Mouse (Mus musculus): Measurements from ENCODE around the gene Gbx2.

The Gbx2 gene

DNA sequence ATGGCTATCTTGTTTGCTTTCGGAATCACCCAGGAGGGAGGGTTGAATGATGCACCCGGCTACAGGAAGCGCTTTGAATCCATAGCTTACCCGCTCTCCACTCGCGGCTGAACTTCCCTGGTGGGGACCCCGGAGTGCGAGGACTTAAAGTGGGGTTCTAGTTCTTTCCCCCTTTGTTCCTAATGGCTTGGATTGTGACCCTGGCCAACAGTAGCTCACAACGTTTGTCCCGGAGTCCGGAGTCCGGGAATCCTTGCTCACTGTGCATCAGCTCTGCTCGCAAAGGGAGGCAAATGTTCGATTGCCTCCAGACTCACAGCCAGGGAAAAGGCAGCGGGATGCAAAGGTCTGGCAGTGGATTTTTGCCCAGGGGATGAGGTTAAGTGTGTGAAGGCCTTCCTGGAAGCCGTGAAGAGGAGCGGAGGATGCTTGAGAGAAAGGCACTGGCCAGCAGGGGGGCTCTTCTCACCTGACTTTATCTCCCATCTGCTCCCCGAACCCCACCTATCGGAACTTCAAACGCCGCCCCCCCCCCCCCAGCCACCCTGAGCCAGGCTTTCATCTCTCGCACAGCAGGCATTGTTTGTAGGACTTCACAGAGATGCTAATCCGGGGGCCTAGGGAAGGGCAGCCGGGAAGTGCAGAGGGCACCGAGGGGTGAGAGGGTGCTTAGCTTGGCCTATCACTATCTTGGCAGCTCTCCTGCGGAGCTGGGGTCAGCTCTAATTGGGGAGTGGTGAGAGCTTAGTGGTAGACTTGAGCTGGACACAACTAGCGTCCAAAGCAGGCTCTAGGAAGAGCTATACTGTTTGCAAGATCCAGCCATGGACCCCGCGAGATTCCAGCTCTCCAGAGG, 4.7 kb upstream of the Gbx2 start:
- DNase-seq (ENCODE audit: low read depth, low spot score), result no peak

DNA sequence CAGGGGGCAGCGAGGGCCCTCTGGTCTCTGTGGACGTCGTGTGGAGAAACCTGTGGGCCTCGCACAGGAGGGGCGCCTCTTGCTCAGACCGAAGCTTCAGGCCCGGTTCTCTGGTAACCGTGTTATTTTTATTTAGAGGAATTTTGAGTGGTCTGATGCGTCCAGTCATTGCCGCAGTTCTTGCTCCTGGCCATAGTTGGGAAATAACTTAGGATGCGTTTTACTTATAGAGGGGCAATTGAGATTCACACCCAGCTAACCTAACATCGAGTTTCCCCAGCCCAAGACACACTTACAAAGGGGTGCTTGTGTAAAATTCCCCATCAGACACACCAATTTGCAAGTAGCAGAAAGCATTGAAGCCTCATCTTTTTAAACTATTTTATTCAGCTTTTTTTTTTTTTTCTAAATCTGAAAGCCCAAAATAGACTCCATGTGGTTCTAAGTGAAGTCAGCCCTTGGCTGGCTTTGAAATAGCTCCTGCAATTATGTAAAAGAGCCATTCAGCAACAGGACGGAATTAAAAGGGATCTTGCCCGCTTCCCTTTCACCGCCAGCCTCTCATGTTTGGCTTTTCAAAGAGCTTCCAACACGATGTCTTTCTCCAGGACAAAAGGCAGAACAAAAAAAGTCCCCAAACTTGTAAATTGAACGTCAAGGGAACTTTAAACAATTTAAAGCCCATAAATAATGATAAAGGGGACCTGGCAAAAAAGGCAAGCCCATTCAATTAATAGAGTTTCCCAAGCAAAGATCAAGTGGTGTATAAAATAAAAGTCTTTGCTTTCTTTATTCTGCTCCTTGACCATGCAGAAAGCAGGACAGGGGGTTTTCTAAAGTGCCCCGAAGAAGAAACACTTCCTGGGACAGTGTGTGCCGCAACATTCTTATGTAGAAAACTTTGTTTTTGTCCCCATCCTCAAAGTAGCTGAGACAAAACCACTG, 3.6 kb upstream of the Gbx2 start:
- DNase-seq (ENCODE audit: low read depth, low spot score), result no peak

DNA sequence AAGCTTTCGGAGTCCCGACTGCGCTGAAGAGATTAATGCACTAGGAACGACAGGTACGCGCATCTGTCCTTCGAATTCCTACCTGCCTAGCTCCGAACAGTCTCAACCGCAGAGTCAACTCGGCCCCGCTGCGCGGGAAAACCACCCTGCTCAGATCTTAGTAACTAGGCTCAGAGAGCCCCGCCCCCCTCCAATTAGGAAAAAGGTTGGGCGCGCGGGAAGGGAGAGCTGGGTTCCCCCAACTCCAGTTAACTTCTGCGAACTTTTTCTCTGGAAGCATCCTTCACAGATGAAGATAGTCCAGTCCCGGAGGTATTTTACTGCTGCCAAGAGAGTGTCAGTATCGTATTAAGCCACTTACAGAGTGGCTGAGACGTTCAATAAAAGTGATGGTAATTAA, 2.8 kb upstream of the Gbx2 start:
- DNase-seq (ENCODE audit: low read depth, low spot score), result no peak

DNA sequence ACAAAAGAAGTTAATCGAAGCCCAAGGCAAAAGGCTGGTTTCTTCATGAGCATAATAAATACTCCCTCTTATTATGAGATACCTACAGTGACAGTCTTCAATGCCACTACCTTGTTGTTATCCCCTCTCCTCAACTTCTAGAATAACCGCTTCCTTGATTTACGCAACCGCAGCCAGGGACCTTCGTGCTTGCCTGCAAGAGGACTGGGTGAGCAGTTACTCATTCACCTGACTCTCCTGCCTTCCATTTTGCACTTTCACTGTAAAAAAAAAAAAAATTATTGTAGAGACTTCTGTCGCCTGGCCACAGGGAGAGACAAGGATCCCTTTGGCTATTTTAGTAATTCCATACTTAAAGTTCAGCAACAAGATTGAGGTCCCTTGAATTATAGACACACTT, 2.0 kb upstream of the Gbx2 start:
- no peak for DNase-seq (ENCODE audit: low read depth, low spot score)

DNA sequence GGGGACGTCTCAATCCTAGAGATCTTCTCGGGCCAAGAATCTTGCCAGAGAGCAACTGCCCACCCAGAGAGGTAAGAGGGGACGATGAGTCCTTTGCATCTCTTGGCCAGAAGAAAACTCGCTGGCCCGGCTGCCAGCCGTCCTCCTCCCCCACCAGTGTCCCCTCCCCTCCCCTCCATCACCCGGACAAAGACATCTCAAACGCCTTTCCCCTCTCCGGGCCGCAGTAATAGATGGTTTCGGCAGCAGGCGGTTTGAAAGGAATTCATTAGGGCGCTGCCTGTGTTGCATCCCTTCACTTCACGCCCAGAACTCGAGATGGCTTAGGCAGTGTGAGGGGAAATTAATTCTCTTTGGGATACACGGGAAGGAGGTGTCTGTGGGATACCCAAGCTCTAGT, 1.6 kb upstream of the Gbx2 start:
- no peak for DNase-seq (ENCODE audit: low read depth, low spot score)

DNA sequence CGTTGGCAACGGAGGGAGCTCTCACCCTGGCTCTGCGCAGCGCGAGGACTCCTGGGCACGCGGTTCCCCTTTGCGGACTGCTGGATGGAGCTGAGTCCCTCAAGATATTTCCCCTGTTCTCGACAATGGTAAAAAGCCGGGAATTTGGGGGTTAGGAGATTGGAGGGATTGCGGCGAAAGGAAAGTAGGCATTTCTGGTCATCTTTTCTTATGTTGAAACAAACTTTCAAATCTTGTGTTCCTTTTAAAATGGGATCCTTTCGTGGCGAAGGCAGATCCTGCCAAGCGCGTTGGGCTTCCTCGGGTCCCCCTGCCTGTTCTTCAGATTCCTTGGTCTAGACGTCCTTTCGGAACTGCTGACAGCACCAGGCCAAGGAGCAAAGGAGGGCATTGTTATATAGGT, 1.0 kb upstream of the Gbx2 start:
- DNase-seq (ENCODE audit: low read depth, low spot score), result no peak

DNA sequence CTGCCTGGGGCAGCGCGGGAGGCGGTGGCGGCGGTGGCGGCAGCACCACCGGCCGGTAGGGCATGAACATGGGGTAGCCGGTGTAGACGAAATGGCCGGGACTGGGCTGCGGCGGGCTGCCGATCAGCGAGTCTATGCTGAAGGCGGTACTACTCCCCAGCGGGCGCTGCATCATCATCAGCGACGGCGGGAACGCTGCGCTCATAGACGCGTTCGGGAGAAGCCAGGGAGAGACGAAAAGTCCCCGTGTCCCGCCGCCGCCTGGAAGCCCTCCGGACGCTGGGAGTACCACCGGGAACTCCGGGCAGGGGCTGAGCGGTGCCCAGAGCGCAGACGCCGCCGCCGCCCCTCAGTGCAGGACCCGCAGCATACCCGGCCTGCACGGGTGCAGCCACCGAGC, 428 bp downstream of the Gbx2 start:
- DNase-seq (ENCODE audit: low read depth, low spot score), result no peak

DNA sequence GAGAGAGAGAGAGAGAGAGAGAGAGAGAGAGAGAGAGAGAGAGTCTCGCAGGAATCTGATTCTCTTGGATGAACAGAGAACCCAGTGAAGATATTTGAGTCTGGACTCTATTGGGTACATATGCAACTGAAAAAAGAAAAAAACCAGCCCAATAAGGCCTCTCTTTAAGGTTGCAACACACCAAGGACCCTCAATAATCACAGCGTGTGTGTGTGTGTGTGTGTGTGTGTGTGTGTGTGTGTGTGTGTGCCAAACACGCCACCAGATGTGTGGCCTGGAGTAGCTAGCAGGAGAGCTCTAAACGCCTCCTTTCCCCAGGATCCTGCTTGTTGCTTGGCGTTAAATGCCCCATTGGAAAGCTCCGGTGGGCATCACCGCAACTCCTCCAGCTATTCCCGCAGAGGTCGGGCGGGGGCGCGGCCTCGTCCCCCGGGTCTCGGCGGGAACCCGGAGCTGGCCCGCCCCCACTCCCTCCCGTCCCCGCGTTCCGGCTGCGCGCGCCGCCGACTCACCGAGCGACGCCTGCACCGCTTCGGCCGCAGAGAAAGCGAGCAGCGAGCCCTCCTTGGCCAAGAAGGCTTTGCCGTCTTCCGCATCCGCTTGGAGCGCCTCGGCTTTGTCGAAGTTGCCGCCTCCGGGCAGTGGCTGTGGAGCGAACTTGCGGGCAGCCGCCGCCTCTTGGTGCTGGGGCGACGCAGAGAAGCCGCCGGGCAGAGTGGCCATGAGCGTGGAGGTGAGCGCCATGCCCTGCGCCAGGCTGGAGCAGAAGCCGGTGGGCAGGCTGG, 1.1 kb downstream of the Gbx2 start:
- no peak for DNase-seq (ENCODE audit: low read depth, low spot score)

DNA sequence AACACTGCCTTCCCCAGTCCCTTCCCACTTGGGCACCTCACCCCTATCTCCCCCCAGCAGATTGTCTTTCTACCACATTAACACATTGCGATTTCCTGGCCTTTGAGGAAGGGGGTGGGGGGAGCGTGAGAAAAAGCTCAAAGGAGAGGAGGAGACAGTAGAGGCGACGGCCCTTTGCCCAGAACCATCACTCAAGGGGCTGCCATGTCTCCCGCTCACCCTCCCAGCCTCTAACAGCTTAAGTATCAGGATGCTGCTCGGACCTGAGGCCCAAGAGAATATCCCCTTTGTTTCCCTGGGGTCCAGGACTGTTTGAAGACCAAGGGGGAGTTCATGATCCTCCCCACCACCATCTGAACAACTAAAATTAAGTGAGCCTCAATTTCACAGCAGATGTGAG, 1.8 kb downstream of the Gbx2 start:
- no peak for DNase-seq (ENCODE audit: low read depth, low spot score)

DNA sequence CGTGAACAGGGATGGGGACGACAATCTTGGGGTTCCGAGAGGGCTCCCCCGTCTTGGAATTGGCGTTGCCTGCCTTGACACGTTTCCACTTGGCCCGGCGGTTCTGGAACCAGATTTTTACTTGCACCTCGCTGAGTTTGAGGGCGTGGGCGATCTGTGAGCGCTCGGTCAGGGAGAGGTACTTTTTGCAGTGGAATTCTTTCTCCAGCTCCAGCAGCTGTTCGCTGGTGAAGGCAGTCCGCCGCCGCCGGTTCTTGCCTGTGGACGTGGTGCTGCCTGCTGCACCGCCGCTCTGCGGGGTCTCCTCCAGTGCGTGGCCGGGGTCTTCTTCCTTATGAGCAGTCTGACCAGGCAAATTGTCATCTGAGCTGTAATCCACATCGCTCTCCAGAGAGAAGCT, 2.3 kb downstream of the Gbx2 start:
- no peak for DNase-seq (ENCODE audit: low read depth, low spot score)

DNA sequence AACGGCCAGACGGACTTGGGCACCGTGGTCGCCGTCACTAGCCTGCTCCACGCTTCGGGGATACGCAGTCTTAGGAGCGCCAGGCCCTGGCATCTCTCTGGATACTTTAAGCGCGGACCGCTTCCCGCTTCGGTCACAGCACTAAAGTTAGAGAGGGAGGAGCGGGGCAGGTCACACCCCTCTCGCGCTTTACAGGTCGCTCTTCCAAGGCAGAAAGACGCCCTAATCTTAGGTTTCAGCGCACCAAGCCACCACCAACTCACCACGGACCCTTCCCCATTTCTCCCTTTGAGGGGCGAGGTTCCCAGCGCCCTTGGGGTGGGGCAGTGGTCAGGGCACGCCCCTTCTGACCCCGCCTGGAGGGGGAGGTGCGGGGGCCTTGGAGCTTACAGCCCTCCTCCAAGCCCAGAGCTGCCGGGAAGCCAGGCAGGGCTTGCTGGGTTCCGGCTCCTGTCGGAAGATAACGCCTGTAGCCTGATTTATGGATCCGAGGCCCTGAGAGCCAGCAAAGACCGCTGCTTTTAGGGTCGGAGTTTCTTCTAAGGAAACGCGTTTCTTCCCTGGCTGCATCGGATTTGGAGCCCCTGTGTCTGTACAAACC, 3.8 kb downstream of the Gbx2 start:
- no peak for DNase-seq (ENCODE audit: low read depth, low spot score)

DNA sequence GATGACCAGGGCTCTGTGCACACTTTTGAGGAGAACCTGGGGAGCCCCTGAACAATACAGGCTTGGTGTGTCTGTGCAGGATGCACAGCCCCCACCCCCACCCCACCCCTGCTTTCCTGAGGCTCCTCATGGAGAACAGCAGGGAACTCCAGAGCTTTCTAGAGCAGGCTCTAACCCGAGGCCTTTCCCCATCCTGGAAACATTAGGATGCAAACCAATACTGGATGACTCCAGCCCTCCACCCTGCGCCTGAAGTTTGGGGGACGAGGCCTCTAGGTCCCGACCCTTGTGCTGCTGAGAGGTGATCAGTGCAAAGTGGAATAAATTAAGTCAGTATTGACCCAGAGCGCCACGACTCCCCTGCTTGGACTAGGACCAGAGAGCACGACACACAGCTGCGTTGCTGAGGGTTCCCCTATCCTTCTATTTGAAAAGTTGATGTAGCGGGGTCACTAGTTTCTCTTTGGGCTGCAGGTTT, 4.4 kb downstream of the Gbx2 start:
- no peak for DNase-seq (ENCODE audit: low read depth, low spot score)

DNA sequence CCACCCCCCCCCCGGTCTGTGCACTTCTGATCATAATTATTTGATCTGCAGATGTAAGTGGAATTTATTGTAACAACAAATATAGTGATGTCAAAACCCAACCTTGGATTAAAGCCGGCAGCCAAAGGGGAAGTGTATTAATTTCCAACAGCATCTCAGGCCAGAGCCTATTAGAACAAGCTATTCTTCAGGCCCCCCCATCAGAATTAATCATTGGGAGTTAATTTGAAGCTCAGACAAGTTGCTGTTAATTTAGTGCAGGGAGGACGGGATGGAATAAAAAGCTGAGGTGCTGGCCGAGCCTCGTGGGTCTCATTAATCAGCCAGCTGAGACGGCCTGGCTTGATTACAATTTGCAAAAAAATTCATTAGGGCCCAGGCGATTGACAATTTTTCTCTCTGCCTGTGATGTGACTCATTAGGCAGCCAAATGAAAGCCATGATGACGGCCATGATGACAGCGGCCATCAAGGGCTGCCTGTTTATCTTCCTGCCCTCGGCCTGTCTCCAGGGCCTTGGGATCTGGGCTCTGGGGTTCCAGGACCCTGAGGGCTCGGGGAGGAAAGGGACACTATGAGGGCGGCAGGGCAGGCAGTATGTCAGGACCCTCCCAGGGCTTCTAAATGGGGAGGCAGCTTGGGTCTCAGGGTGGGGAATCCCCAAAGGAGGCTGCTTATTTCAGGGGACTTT, 5.3 kb downstream of the Gbx2 start:
- DNase-seq (ENCODE audit: low read depth, low spot score), result no peak

DNA sequence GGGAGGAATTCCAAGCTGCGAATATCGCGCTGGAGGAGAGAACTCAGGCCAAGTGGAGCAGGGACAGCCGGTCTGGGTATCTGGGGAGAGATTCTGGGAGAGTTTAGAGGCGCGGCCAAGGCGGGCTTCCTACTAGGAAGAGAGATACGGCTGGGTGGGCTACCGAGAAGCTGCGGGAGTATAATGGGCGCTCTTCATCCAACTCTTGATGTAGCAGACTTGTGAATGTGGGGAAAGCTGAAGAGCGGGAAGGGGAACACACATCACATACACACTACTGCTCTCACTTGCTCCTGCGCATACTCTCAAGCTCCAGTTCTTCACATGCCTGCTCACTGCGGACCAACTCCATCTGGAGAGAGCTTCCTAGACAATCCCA, 7.3 kb downstream of the Gbx2 start:
- DNase-seq (ENCODE audit: low read depth, low spot score), result no peak

DNA sequence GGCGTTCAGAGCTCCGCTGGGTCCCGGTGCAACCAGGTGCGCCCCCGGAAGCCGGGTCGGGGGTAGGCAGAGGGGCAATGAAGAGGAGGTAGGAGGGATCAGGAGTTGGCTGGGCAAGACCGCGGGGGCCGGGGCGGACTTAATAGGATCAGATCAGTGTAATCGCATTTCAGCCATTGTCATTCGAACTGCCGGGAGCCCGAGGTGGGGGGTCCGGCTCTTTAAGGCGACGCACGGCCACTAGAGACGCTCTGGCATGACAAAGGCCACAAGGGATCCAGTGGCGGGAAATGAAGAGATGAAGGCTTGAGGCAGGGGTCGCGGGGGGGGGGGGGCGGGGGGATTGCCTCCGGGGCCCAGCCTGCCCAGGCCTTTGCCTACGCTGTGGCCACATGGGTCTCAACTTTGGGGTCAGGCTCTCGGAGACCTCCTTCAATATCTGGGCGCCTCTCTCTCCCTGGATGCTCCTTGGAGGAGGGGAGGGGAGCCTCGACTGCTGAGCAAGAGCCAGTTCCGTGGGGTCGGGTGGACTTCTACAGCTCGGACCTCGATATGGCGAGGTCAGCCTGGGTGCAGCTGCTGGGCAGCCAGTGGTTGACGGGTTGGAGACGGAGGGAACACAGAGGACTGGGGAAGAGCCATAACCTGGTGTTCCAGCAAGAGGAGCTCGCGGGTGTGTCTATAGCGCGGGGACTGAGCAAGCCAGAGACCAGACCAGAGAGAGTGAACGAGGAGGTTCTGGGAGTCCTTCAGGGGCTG, 7.9 kb downstream of the Gbx2 start:
- no peak for DNase-seq (ENCODE audit: low read depth, low spot score)

DNA sequence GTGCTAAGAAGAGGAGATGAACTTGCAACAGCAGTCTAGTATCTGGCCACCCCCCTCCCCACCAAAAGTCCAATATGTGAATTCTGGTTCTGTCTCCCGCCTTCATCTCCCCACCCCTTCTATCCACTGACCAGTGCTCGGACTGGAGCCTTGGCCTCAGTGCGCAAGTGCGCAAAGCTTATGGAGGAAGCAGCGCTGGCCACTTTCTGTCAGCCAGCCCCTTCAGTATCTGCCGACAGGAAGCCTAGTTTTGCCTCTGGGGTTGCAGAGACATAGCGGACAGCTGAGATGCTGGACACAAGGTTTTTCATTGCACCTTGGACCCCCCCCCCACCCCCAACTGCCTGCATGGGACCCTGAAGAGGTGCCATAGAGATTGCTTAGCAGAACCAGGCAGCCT, 8.7 kb downstream of the Gbx2 start:
- DNase-seq (ENCODE audit: low read depth, low spot score), result no peak

DNA sequence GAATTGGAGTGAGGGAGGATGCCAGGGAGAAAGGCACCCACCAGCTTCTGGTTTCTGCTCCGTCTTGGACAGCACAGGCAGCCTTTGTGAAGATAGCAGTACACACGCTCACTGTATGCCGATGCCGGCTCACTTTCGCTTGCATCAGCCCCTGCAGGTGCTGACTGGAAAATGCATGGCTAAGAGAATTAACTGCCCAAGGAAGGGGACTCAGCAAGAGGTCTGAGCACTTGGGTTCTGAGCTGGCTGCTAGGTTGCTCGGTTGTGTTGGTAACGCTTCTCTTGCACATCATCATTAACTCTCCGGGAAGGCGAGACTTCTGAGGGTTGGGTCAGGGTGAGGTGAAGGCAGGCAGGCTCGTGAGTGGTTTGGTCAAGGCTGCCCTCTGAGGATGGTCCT, 9.2 kb downstream of the Gbx2 start:
- no peak for DNase-seq (ENCODE audit: low read depth, low spot score)

DNA sequence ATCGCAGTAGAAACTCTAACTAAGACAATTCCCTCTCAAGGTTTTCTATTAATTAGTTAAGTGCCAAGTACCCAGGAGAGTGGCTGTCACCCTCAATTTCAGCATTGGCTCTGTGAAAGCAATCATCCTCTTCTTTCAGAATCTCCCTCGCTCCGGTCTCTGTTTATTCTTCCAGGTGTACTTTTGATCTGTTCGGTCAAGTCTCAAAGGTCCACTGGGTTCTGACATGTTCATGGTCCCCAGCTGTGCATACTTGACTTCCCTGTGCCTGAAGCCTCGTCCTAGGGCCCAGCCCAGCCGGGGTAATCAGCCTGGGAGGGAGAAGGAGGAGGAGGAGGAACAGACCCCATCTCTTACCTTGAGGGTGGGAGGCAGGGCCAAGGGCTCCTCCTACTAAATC, 11.8 kb downstream of the Gbx2 start:
- DNase-seq (ENCODE audit: low read depth, low spot score), result no peak

DNA sequence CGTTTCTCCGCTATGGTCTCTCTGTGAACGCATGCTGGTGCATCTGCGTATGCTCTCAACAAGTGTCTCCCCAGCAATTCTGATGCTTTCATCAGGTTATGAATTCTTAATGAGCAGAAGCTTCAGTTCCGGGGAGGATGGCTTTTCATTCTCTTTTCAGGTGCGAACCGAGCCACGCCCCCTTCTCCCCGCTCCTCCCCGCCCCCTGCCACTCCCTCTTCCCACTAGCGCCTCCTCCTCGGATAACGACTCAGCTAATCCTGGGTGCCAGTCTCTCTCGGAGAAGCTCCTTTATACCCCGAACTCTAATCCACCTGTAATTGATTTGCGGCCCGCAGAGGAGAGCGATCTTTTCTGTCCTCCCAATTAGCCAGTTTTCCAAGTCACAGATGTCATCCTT, 12.9 kb downstream of the Gbx2 start:
- no peak for DNase-seq (ENCODE audit: low read depth, low spot score)

DNA sequence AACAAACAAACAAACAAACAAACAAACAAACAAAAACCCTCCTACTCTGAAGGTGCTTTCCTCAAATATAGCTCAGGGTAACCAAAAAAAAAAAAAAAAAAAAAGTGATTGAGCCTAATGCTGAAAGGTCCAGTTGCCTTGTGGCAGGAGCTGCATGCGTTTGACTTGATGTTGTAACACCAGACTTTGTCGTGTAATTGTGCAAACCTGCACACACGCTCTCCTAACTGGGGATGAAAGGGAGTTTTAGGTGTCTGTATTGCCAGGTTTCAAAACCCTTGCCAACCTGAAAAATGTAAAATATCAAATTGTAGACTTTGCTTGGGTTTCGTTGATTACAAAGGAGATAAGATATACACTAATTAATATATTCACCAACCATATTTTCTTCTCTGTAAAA, 17.4 kb downstream of the Gbx2 start:
- DNase-seq (ENCODE audit: low read depth, low spot score), result no peak

Measured in CD4-positive helper T cell, adult 2 months (primary cell).